Mouse (Mus musculus): ENCODE results near the gene Syce2. TPM values are rescaled to one million over a fixed set of nuclear protein-coding genes. Genes with fewer than 3 reads are reported as not detected.
"Not testable (repeated sequence)": the region's sequence is repeated elsewhere in the genome, so short reads cannot be mapped to it uniquely, and the experiment has no call there.

The Syce2 gene
- polyA plus RNA-seq, 1 experiment: 2.3 TPM

- no peak overlapping the region for H3K4me2 ChIP-seq (ENCODE audit: low read depth)
- H3K27me3 ChIP-seq (ENCODE audit: control insufficient read depth, insufficient read depth, insufficient read length): no peaks in the 10 kb centered on the region
- H3K4me3 ChIP-seq: peak overlapping the region; percentile 42
- TF ChIP-seq POLR2A (IDR thresholded peaks at IDR 0.05; ENCODE audit: insufficient read length, low read depth): no peak
- no peak for TF ChIP-seq REST (IDR thresholded peaks at IDR 0.05; ENCODE audit: insufficient read depth, insufficient read length)
- TF ChIP-seq MYOD1 (IDR thresholded peaks at IDR 0.05; ENCODE audit: control insufficient read depth in 1 of 3, insufficient read length in 2 of 3, low read depth in 2 of 3): no peak
- no peak for TF ChIP-seq POLR2AphosphoS2 (IDR thresholded peaks at IDR 0.05; ENCODE audit: insufficient read length, low read depth)
- no peak for TF ChIP-seq CEBPB (IDR thresholded peaks at IDR 0.05; ENCODE audit: insufficient read depth, poor library complexity, severe bottlenecking)
- TF ChIP-seq TCF12 (IDR thresholded peaks at IDR 0.05; ENCODE audit: insufficient read depth, poor library complexity, severe bottlenecking): no peak
- no peaks in the 10 kb centered on the region for H3K36me3 ChIP-seq (ENCODE audit: control insufficient read depth, insufficient read depth)
- H3K79me2 ChIP-seq (ENCODE audit: control insufficient read depth, insufficient read depth): no peaks in the 10 kb centered on the region
- no peak overlapping the region for H3ac ChIP-seq (ENCODE audit: control insufficient read depth, insufficient read length)
Measured at GRCm38 (mm10) chr8:84907493-84907892, 35.6 kb downstream of the Syce2 start.

GRCm38 (mm10) chr8:84907979-84908378 lies 36.1 kb downstream of the Syce2 start:
- not testable (repeated sequence) for H3K27me3 ChIP-seq (ENCODE audit: control insufficient read depth, insufficient read depth, insufficient read length); H3K36me3 ChIP-seq (ENCODE audit: control insufficient read depth, insufficient read depth); H3K79me2 ChIP-seq (ENCODE audit: control insufficient read depth, insufficient read depth); H3ac ChIP-seq (ENCODE audit: control insufficient read depth, insufficient read length)
- H3K4me3 ChIP-seq: peak overlapping the region; percentile 42
- peak overlapping the region; percentile 100 for H3K4me2 ChIP-seq (ENCODE audit: low read depth)

GRCm38 (mm10) chr8:84908421-84909161 lies 36.7 kb downstream of the Syce2 start, which contains the start of gene Dnase2a:
Gene Dnase2a (plus strand): TSS chr8:84908560.
- Histone ChIP-seq H3K36me3 (ENCODE audit: control insufficient read depth, insufficient read depth) (no peaks in the 10 kb centered on the region), H3ac (ENCODE audit: control insufficient read depth, insufficient read length) (no peak within 1 kb of the TSS)
- no peak for TF ChIP-seq CEBPB (IDR thresholded peaks at IDR 0.05; ENCODE audit: insufficient read depth, poor library complexity, severe bottlenecking)
- no peak for TF ChIP-seq SRF (IDR thresholded peaks at IDR 0.05; ENCODE audit: control insufficient read depth, insufficient read length, low read depth)
- no peak for TF ChIP-seq MYOG (IDR thresholded peaks at IDR 0.05; ENCODE audit: control insufficient read depth in 1 of 3, insufficient read depth in 1 of 3, insufficient read length in 2 of 3, low read depth in 2 of 3)
- TF ChIP-seq POLR2AphosphoS2 (IDR thresholded peaks at IDR 0.05; ENCODE audit: insufficient read length, low read depth): peak; percentile 29
- no peak for TF ChIP-seq REST (IDR thresholded peaks at IDR 0.05; ENCODE audit: insufficient read depth, insufficient read length)
- peak; percentile 57 for TF ChIP-seq POLR2A (IDR thresholded peaks at IDR 0.05; ENCODE audit: insufficient read length, low read depth)
- TF ChIP-seq TCF3 (IDR thresholded peaks at IDR 0.05; ENCODE audit: insufficient read length, low read depth): no peak
- no peak for TF ChIP-seq TCF12 (IDR thresholded peaks at IDR 0.05; ENCODE audit: insufficient read depth, poor library complexity, severe bottlenecking)
- TF ChIP-seq E2F4 (IDR thresholded peaks at IDR 0.05; ENCODE audit: insufficient read depth): no peak
- no peak for TF ChIP-seq MAX (IDR thresholded peaks at IDR 0.05; ENCODE audit: low read depth)
- no peak for TF ChIP-seq MYOD1 (IDR thresholded peaks at IDR 0.05; ENCODE audit: control insufficient read depth in 1 of 3, insufficient read length in 2 of 3, low read depth in 2 of 3)
- TF ChIP-seq USF1 (IDR thresholded peaks at IDR 0.05; ENCODE audit: low read depth): peak; percentile 95

GRCm38 (mm10) chr8:84909162-84909767 lies 37.4 kb downstream of the Syce2 start:
- Histone ChIP-seq H3K4me2 (ENCODE audit: low read depth) (peak overlapping the region; percentile 83), H3ac (ENCODE audit: control insufficient read depth, insufficient read length) (no peak overlapping the region), H3K79me2 (ENCODE audit: control insufficient read depth, insufficient read depth) (no peaks in the 10 kb centered on the region), H3K4me3 (peak overlapping the region; percentile 42), H3K27me3 (ENCODE audit: control insufficient read depth, insufficient read depth, insufficient read length) (no peaks in the 10 kb centered on the region), H3K36me3 (ENCODE audit: control insufficient read depth, insufficient read depth) (no peaks in the 10 kb centered on the region)
- TF ChIP-seq USF1 (IDR thresholded peaks at IDR 0.05; ENCODE audit: low read depth): no peak

More at GRCm38 (mm10) chr8:84908421-84909161, 36.7 kb downstream of the Syce2 start, which contains the start of gene Dnase2a:
- Histone ChIP-seq H3K4me2 (ENCODE audit: low read depth) (peak within 1 kb of the TSS; percentile 100), H3K27me3 (ENCODE audit: control insufficient read depth, insufficient read depth, insufficient read length) (no peaks in the 10 kb centered on the region), H3K4me3 (peak within 1 kb of the TSS; percentile 42), H3K79me2 (ENCODE audit: control insufficient read depth, insufficient read depth) (no peaks in the 10 kb centered on the region)

- Histone ChIP-seq H3K27me3 (ENCODE audit: control insufficient read depth, insufficient read depth, insufficient read length) (no peaks in the 10 kb centered on the region), H3K4me2 (ENCODE audit: low read depth) (peak overlapping the region; percentile 83), H3K36me3 (ENCODE audit: control insufficient read depth, insufficient read depth) (no peaks in the 10 kb centered on the region), H3ac (ENCODE audit: control insufficient read depth, insufficient read length) (no peak overlapping the region), H3K4me3 (no peak overlapping the region), H3K79me2 (ENCODE audit: control insufficient read depth, insufficient read depth) (no peaks in the 10 kb centered on the region)
- TF ChIP-seq MAX (IDR thresholded peaks at IDR 0.05; ENCODE audit: low read depth) (no peak), POLR2AphosphoS2 (IDR thresholded peaks at IDR 0.05; ENCODE audit: insufficient read length, low read depth) (no peak), CEBPB (IDR thresholded peaks at IDR 0.05; ENCODE audit: insufficient read depth, poor library complexity, severe bottlenecking) (no peak), TCF3 (IDR thresholded peaks at IDR 0.05; ENCODE audit: insufficient read length, low read depth) (no peak), MYOD1 (IDR thresholded peaks at IDR 0.05; ENCODE audit: control insufficient read depth in 1 of 3, insufficient read length in 2 of 3, low read depth in 2 of 3) (no peak), MYOG (IDR thresholded peaks at IDR 0.05; ENCODE audit: control insufficient read depth in 1 of 3, insufficient read depth in 1 of 3, insufficient read length in 2 of 3, low read depth in 2 of 3) (no peak), E2F4 (IDR thresholded peaks at IDR 0.05; ENCODE audit: insufficient read depth) (no peak), USF1 (IDR thresholded peaks at IDR 0.05; ENCODE audit: low read depth) (no peak), TCF12 (IDR thresholded peaks at IDR 0.05; ENCODE audit: insufficient read depth, poor library complexity, severe bottlenecking) (no peak), POLR2A (IDR thresholded peaks at IDR 0.05; ENCODE audit: insufficient read length, low read depth) (no peak), SRF (IDR thresholded peaks at IDR 0.05; ENCODE audit: control insufficient read depth, insufficient read length, low read depth) (no peak), REST (IDR thresholded peaks at IDR 0.05; ENCODE audit: insufficient read depth, insufficient read length) (no peak)
Measured at GRCm38 (mm10) chr8:84909949-84910348, 38.0 kb downstream of the Syce2 start.
